Mouse (Mus musculus): ENCODE measurements around the gene Tnni3k.

GRCm38 (mm10) chr3:155056606-155057005 lies 1.4 kb upstream of the Tnni3k start:
- TF ChIP-seq CTCF (IDR thresholded peaks at IDR 0.05; ENCODE audit: insufficient read depth, low read length) (no peak), POLR2A (IDR thresholded peaks at IDR 0.05; ENCODE audit: borderline replicate concordance, extremely low read depth, low read depth, low read length) (no peak)

Data from lung, adult 2 months (tissue).